10 mouse cellular contexts compared by ENCODE assay signal in genomic region chr6:47790745-47791144, GRCm38 (mm10). TPM values are rescaled to one million over a fixed set of nuclear protein-coding genes. Genes with fewer than 3 reads are reported as not detected.
DNase-seq lines count a peak whose midpoint lies in the region; ATAC-seq and TF ChIP-seq lines count a peak whose summit lies in the region.
"Had no signal": no experiment of that assay in that cellular context is flagged by ENCODE, and none has a peak within 500 bp of the region (broad histone marks: within the 10 kb centered on the region; RNA-seq: fewer than 3 reads in every experiment).

No protein-coding gene starts in this region.

- H3K27me3 ChIP-seq in kidney, adult 2 months (replicated peaks; ENCODE audit: control insufficient read depth, insufficient read depth, low read length) = no peaks in the 10 kb centered on the region
- H3K27me3 ChIP-seq: embryonic facial prominence, embryonic 13.5 days had no signal

- H3K36me3 ChIP-seq in kidney, adult 2 months (ENCODE audit: control insufficient read depth, insufficient read depth, low read length) = no peaks in the 10 kb centered on the region
- H3K36me3 ChIP-seq in ES-E14 (ENCODE audit: control insufficient read depth, insufficient read depth, low read length, poor library complexity, severe bottlenecking) = peaks cover 6% of the 10 kb centered on the region

- H3K4me1 ChIP-seq in kidney, adult 2 months (ENCODE audit: control insufficient read depth, insufficient read depth, low read length) = peaks cover 4% of the 10 kb centered on the region; the same call in 1 of the 2 replicates
- peaks cover 4 to 5% of the 10 kb centered on the region in 2 experiments; a peak in 3 of 4 replicates for H3K4me1 ChIP-seq in ES-E14 (ENCODE audit: control insufficient read depth in 2 of 2, insufficient read depth in 2 of 2, low read length in 2 of 2, poor library complexity in 1 of 2)

- no peak for TF ChIP-seq CTCF in kidney, adult 2 months (conservative IDR thresholded peaks at IDR 0.05; ENCODE audit: insufficient read depth, insufficient read length, low read depth, low read length)

- in situ Hi-C loops in ES-E14 (cut with MboI; ENCODE audit: low sequenced_read_pairs in 2 of 2, unreplicated experiment in 2 of 2) = no loop called here

- ATAC-seq in frontal cortex, adult (ENCODE audit: low TSS enrichment) = no peak

- no peak overlapping the region for H3K4me3 ChIP-seq in kidney, adult 2 months (ENCODE audit: insufficient read depth, low read depth, low read length)
- peak overlapping the region in 1 of 2 experiments; percentile 19; a peak in 1 of 4 replicates for H3K4me3 ChIP-seq in ES-E14 (ENCODE audit: insufficient read depth in 1 of 2, low read depth in 1 of 2, low read length in 2 of 2, poor library complexity in 1 of 2, severe bottlenecking in 1 of 2)
- H3K4me3 ChIP-seq: embryonic facial prominence, embryonic 13.5 days had no signal

- TF ChIP-seq POLR2A in kidney, adult 2 months (IDR thresholded peaks at IDR 0.05; ENCODE audit: low read depth, low read length) = no peak

- peak overlapping the region; percentile 55; the same call in 1 of the 2 replicates for H3K9ac ChIP-seq in ES-E14 (ENCODE audit: insufficient read depth, low read depth, low read length, poor library complexity, severe bottlenecking)
- H3K9ac ChIP-seq: embryonic facial prominence, embryonic 13.5 days had no signal

- 62% methylated on average over 2 of the region's 2 CpGs for WGBS in kidney, adult 2 months

- H3K27ac ChIP-seq in kidney, adult 2 months (ENCODE audit: insufficient read depth, low read depth, low read length) = no peak overlapping the region
- peak overlapping the region; percentile 54; the same call in 1 of the 2 replicates for H3K27ac ChIP-seq in ES-E14 (ENCODE audit: insufficient read depth, low read depth, low read length, poor library complexity, severe bottlenecking)
- H3K27ac ChIP-seq: embryonic facial prominence, embryonic 13.5 days had no signal

- no peaks in the 10 kb centered on the region for H3K9me3 ChIP-seq in ES-E14 (ENCODE audit: control insufficient read depth, insufficient read depth, low read depth, low read length)
- H3K9me3 ChIP-seq: embryonic facial prominence, embryonic 13.5 days had no signal

- peak; percentile 59 for DNase-seq in kidney, adult 2 months
- DNase-seq in kidney, adult 11 months = no peak
- no peak for DNase-seq in ES-E14 (ENCODE audit: low read depth, low spot score)
- peak; percentile 50 for DNase-seq in c-Kit-negative CD71-positive TER-119-positive erythroid progenitor cells, embryonic 14.5 days (ENCODE audit: low read depth, low spot score)
- DNase-seq in lung, postnatal 25 days (ENCODE audit: low spot score) = peak; percentile 43
- DNase-seq in layer of hippocampus, adult 11-12 months (ENCODE audit: low spot score) = no peak
- DNase-seq in gastrocnemius, postnatal 10 days = no peak
- DNase-seq: layer of hippocampus, adult 9-11 months had no signal

TF ChIP-seq in ES-E14, 5 proteins besides CTCF, POLR2A, EP300 and RAD21:
- TF ChIP-seq CHD2 (IDR thresholded peaks at IDR 0.05; ENCODE audit: low read depth, low read length) = no peak
- TF ChIP-seq MAFK (IDR thresholded peaks at IDR 0.05; ENCODE audit: insufficient read depth, low read depth, low read length) = peak; percentile 98

RNA-seq across cellular contexts. Expression of gene Pdia4, which starts 22.5 kb away (rescaled TPM):
- polyA plus RNA-seq in kidney, adult 2 months (2012; rRNA removed) = 38.9 and 44.0 TPM in 2 replicates
- 429 and 516 TPM in 2 replicates for total RNA-seq in ES-E14 (2012; rRNA removed)
- total RNA-seq in gastrocnemius, postnatal 10 days (2021) = 10 to 100 TPM; 34.1 to 46.1 TPM

RNA-seq across cellular contexts. Expression of gene Zfp786, which starts 39.9 kb away (rescaled TPM):
- 0.19 and 0.37 TPM in 2 replicates for polyA plus RNA-seq in kidney, adult 2 months (2012; rRNA removed)
- 2.0 and 2.2 TPM in 2 replicates for total RNA-seq in ES-E14 (2012; rRNA removed)
- under 1 TPM; 0.73 to 0.88 TPM for total RNA-seq in gastrocnemius, postnatal 10 days (2021)

RNA-seq across cellular contexts. Expression of gene Zfp398, which starts 44.7 kb away (rescaled TPM):
- 7.2 and 9.0 TPM in 2 replicates for polyA plus RNA-seq in kidney, adult 2 months (2012; rRNA removed)
- 3.8 and 4.3 TPM in 2 replicates for total RNA-seq in ES-E14 (2012; rRNA removed)
- total RNA-seq in gastrocnemius, postnatal 10 days (2021) = 1 to 10 TPM; 5.3 to 7.0 TPM

Comparison
In these comparisons a context has a peak if more than half of its experiments do, and no peak if none do; other contexts are left out.
1. DNase-seq: peak in kidney, adult 2 months (single experiment), c-Kit-negative CD71-positive TER-119-positive erythroid progenitor cells, embryonic 14.5 days (single experiment) and lung, postnatal 25 days (single experiment); none in kidney, adult 11 months (single experiment), ES-E14 (single experiment), layer of hippocampus, adult 11-12 months (single experiment) and gastrocnemius, postnatal 10 days (single experiment).